Mouse (Mus musculus) E14TG2a.4 (cell line): Measurements from ENCODE around the gene Zmat1.

Source experiments
- H3K27me3 ChIP-seq: 2 replicates; pipeline ENCODE4 v1.6.1; 2014; ENCODE audit warnings: low read length, control low read depth; ENCODE audit not compliant: insufficient read depth
- H3K36me3 ChIP-seq: 2 replicates; pipeline ENCODE4 v1.6.1; 2014; ENCODE audit warnings: low read length, control low read depth; ENCODE audit not compliant: insufficient read depth
- H3K4me1 ChIP-seq: replicated peaks from 2 replicates; pipeline ENCODE4 v1.6.1; 2014; ENCODE audit warnings: low read depth, low read length, control low read depth
- H3K4me3 ChIP-seq: replicated peaks from 2 replicates; pipeline ENCODE4 v1.5.1; 2014; ENCODE audit warnings: mild to moderate bottlenecking, low read length
- H3K9me3 ChIP-seq: 2 replicates; pipeline ENCODE4 v1.6.1; 2014; ENCODE audit warnings: low read length, control low read depth
- CTCF ChIP-seq: conservative IDR thresholded peaks from 2 replicates; pipeline ENCODE4 v1.5.1; 2014; ENCODE audit warnings: low read length
- NANOG ChIP-seq: IDR thresholded peaks from 2 replicates; pipeline ENCODE4 v1.6.1; 2014; ENCODE audit warnings: borderline replicate concordance, low read length, mixed read lengths
- POU5F1 ChIP-seq: IDR thresholded peaks from 2 replicates; pipeline ENCODE4 v1.6.1; 2014; ENCODE audit warnings: low read length, borderline replicate concordance

The Zmat1 gene

DNA sequence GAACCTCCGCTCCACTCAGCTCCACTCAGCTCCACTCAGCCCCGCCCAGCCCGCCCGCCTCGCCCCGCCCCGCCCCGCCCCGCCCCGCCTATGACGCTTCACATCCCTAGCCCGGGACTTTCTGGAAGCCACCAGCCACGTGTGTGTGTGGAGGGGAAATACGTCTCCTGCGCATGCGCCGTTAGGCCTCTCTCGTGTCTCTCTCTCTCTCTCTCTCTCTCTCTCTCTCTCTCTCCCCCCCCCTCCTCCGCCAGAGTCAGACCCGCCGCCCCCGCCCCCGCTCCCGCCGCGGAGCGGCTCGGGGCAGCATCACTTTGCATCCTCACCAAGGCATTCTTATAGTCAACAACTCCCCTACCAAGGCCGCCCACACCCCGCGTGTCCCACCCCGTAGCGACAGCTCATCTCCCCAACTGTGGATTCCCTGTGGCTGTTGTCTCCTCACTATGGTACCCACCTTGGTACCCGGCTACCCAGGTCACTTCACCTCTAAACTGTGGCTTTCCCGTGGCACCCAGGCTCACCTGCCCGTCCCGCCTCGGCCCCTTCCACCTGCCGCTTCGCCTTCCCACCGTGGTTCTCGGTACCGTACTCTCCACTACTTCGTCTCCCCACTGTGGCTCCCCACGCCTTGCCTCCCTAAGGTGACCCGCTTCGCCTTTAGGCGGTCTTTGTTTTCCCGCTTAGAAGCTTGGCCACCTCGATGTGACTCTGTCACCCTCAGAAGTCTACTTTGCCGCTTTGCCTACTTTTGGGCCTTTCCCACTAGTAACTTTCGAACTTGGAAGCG is 45.5 kb downstream of the Zmat1 start:
- no peak for TF ChIP-seq POU5F1
- no peak for TF ChIP-seq NANOG
- TF ChIP-seq CTCF, result no peak
- peaks cover 17% of the 10 kb centered on the region; the same call in 1 of the 2 replicates for H3K27me3 ChIP-seq

DNA sequence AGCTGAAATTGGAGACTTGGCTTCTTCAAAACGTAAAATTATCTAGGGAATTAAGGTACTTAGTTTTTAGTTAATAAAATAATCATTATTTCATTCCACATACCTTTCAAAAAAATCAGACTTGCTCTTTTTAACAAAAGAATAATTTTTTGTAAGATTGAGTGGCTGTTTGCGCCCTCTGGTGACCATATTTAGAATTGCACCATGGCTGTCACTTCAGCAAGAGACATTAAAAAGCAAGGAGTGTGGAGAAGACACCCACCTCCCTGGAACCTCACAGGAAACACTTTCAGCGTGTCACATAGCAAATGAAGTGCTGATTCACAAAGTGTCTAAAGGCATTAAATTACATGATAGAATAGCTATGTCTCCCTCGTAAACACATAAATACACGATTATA is 78.6 kb downstream of the Zmat1 start:
- TF ChIP-seq CTCF (peak; percentile 88), NANOG (no peak), POU5F1 (no peak)
- H3K36me3 ChIP-seq, result no peaks in the 10 kb centered on the region
- H3K4me3 ChIP-seq, result no peak overlapping the region
- H3K4me1 ChIP-seq, result no peaks in the 10 kb centered on the region
- no peaks in the 10 kb centered on the region for H3K9me3 ChIP-seq
- H3K27me3 ChIP-seq, result no peaks in the 10 kb centered on the region

More for the DNA sequence above, 45.5 kb downstream of the Zmat1 start:
- Histone ChIP-seq H3K4me3 (peak overlapping the region; percentile 37), H3K9me3 (no peaks in the 10 kb centered on the region), H3K4me1 (no peaks in the 10 kb centered on the region), H3K36me3 (no peaks in the 10 kb centered on the region)

DNA sequence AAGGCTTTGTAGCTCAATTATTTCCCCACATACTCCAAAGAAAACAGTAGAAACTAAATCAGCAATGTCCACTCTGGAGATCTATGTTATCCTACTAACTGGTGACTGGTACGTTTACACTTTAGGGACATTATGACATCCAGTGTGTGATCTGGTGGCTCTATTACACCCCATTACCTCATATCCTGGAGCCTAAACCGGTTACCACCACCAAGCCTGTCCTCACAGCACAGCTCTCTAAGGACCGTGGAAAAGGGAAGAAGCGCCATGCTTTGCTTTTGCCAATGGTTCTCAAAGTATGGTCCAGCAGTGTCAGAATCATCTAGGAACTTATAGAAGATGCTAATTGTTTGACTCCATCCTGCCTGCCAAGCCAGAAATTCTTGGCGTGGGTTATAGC is 79.1 kb downstream of the Zmat1 start:
- no peaks in the 10 kb centered on the region for H3K27me3 ChIP-seq

GRCm38 (mm10) chrX:134925058-134925457 is 84.0 kb downstream of the Zmat1 start:
- Histone ChIP-seq H3K9me3 (no peaks in the 10 kb centered on the region), H3K4me1 (no peaks in the 10 kb centered on the region), H3K27me3 (no peaks in the 10 kb centered on the region), H3K4me3 (no peak overlapping the region), H3K36me3 (no peaks in the 10 kb centered on the region)
- TF ChIP-seq POU5F1 (no peak), CTCF (peak; percentile 39), NANOG (no peak)

More for the DNA sequence above, 79.1 kb downstream of the Zmat1 start:
- H3K4me3 ChIP-seq, result no peak overlapping the region
- TF ChIP-seq CTCF (no peak), POU5F1 (no peak), NANOG (no peak)
- H3K9me3 ChIP-seq, result no peaks in the 10 kb centered on the region
- H3K36me3 ChIP-seq, result no peaks in the 10 kb centered on the region
- no peaks in the 10 kb centered on the region for H3K4me1 ChIP-seq

DNA sequence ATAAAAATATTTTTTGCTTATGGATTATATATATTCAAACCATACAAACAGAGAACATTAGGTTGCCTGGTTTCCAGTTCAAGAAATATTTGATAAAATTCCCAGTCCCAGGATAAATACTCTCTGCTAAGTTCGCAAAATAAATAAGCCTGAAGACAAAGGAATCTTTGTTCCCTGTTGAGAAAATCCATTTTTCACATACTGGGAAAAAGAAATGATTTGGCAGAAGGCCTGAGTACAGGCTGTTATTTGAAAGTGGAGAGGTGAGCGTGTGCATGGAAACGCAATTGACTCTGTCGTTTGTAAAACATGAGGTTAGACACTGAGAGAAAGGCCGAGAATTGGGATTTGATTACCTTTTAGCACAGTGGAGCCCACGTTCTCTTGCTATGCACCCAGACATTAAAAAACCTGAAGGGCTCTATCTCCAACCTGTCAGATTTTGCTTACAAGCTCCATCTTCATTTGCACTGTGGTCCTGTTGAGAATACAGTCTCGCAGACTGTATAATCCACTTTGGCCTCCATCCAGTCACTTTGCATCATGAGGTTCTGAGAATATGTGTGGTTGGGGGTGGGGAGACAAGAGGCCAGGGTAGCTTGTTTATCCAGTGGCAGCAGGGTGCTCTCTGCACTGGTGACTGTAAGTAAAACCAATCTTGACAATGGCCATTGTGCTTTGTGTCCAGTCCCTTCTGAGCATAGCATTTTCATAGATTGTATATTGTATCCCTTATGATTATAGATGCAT is 85.2 kb downstream of the Zmat1 start:
- TF ChIP-seq POU5F1 (no peak), NANOG (no peak), CTCF (no peak)

More for the DNA sequence above, 85.2 kb downstream of the Zmat1 start:
- H3K4me1 ChIP-seq, result no peaks in the 10 kb centered on the region
- no peaks in the 10 kb centered on the region for H3K9me3 ChIP-seq
- H3K36me3 ChIP-seq, result no peaks in the 10 kb centered on the region
- no peak overlapping the region for H3K4me3 ChIP-seq
- H3K27me3 ChIP-seq, result no peaks in the 10 kb centered on the region
